Mouse (Mus musculus) forebrain, embryonic 14.5 days (tissue): ENCODE measurements at regions not wholly inside any gene's neighbourhood (a gene's known extent, or its start where the extent isn't known, plus 50 kb on each side); places are given as distances from the start of the nearest gene placed in this dataset.

Experiments used
- ATAC-seq: fragments of 200-750 bp; cut with Nextera tagmentation; 2 replicates; pipeline ENCODE4 v1.8.0; 2017; ENCODE audit warnings: mild to moderate bottlenecking, moderate library complexity
- DNase-seq: peaks from one replicate; pipeline ENCODE4 v3.0.0-alpha.2; 2015; ENCODE audit warnings: low spot score
- H3K27ac ChIP-seq: fragments of 300-500 bp; sonication (generic); 2 replicates; pipeline ENCODE4 v1.5.1; 2014; ENCODE audit warnings: low read depth, mild to moderate bottlenecking, control low read depth, low read length, moderate library complexity
- H3K27me3 ChIP-seq: fragments of 300-500 bp; sonication (generic); replicated peaks from 2 replicates; pipeline ENCODE4 v1.6.1; 2014; ENCODE audit warnings: low read length, control low read depth, mixed read lengths; ENCODE audit not compliant: control insufficient read depth, insufficient read depth
- H3K36me3 ChIP-seq: fragments of 300-500 bp; sonication (generic); 2 replicates; pipeline ENCODE4 v1.6.1; 2014; ENCODE audit warnings: low read length, control low read depth; ENCODE audit not compliant: control insufficient read depth, insufficient read depth
- H3K4me1 ChIP-seq: fragments of 300-500 bp; sonication (generic); 2 replicates; pipeline ENCODE4 v1.6.1; 2014; ENCODE audit warnings: antibody characterized with exemption, low read length, control low read depth; ENCODE audit not compliant: control insufficient read depth, insufficient read depth
- H3K4me2 ChIP-seq: fragments of 300-500 bp; sonication (generic); 2 replicates; pipeline ENCODE4 v1.6.1; 2014; ENCODE audit warnings: mild to moderate bottlenecking, control low read depth, low read length
- H3K4me3 ChIP-seq: fragments of 300-500 bp; sonication (generic); 2 replicates; pipeline ENCODE4 v1.5.1; 2014; ENCODE audit warnings: low read depth, low read length, control low read depth
- H3K9ac ChIP-seq: fragments of 300-500 bp; sonication (generic); 2 replicates; pipeline ENCODE4 v1.6.1; 2014; ENCODE audit warnings: mild to moderate bottlenecking, low read length, control low read depth, moderate library complexity
- H3K9me3 ChIP-seq: fragments of 300-500 bp; sonication (generic); replicated peaks from 2 replicates; pipeline ENCODE4 v1.6.1; 2016; ENCODE audit warnings: low read length, control low read depth, mixed read lengths; ENCODE audit not compliant: control insufficient read depth
- WGBS: fragments of 180-500 bp; shearing (Covaris S2); extraction: QIAGEN DNeasy Blood & Tissue Kit; methylation state at CpG from one replicate; pipeline ENCODE4 v1.1.7; 2014; 5-methylcytosine and 5-hydroxymethylcytosine counted together

DNA sequence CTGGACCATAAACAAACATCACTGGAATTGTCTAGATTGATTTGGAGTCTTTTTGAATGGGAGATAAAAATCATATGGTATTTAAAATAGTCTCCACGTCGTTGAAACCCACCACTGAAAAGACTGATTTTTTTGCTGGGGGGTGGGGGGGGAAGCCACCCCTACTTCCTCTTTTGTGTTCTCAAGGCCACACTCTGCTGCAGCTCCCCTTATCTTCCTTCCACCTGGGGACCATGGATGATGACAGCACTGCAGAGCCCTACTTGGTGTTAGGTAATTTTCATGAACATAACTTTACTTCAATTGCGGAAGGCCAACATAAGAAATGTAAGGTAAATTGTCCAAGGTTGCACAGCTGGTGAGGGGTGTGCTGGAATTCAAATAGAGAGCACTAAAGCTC lies 232.4 kb upstream of the Vrk2 start:
- no peak for ATAC-seq
- WGBS, result 89% methylated on average over 3 of the region's 3 CpGs
- Histone ChIP-seq H3K4me3 (no peak overlapping the region), H3K9ac (no peak overlapping the region), H3K4me1 (no peaks in the 10 kb centered on the region), H3K36me3 (no peaks in the 10 kb centered on the region), H3K27ac (no peak overlapping the region), H3K27me3 (no peaks in the 10 kb centered on the region), H3K9me3 (no peaks in the 10 kb centered on the region), H3K4me2 (no peak overlapping the region)
- no peak for DNase-seq

GRCm38 (mm10) chr11:26824080-26824727 lies 230.4 kb upstream of the Vrk2 start:
- Histone ChIP-seq H3K9ac (no peak overlapping the region), H3K4me2 (no peak overlapping the region), H3K36me3 (no peaks in the 10 kb centered on the region), H3K27me3 (no peaks in the 10 kb centered on the region), H3K4me3 (no peak overlapping the region), H3K9me3 (no peaks in the 10 kb centered on the region), H3K27ac (no peak overlapping the region; the same call in 1 of the 2 replicates), H3K4me1 (no peaks in the 10 kb centered on the region)
- DNase-seq, result peak; percentile 25
- peak; percentile 32; the same call in 1 of the 2 replicates for ATAC-seq
- 70% methylated on average over 8 of the region's 8 CpGs for WGBS

DNA sequence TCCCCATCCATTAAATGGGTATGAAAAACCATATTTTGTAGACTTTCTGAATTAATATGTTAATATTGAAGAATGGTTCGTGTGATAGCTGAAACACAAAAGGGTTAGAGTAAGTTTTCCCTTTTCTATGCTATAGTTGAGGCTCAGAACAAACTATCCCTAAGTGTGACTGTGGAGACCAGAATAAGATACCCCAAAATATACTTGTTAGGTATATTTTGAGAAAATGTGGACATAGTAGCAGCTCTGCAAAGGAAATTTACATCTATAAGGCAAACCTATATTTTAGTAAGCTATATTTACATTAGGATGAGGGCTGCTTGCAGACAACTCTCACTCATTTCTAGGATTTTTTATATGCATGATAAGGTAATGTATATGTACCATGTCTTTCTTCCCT lies 227.3 kb upstream of the Vrk2 start:
- DNase-seq (no peak), ATAC-seq (no peak)
- Histone ChIP-seq H3K9ac (no peak overlapping the region), H3K4me2 (no peak overlapping the region), H3K4me3 (no peak overlapping the region), H3K27ac (no peak overlapping the region), H3K36me3 (no peaks in the 10 kb centered on the region), H3K4me1 (no peaks in the 10 kb centered on the region), H3K9me3 (no peaks in the 10 kb centered on the region), H3K27me3 (no peaks in the 10 kb centered on the region)
- WGBS, result 74% methylated on average over 1 of the region's 1 CpGs

DNA sequence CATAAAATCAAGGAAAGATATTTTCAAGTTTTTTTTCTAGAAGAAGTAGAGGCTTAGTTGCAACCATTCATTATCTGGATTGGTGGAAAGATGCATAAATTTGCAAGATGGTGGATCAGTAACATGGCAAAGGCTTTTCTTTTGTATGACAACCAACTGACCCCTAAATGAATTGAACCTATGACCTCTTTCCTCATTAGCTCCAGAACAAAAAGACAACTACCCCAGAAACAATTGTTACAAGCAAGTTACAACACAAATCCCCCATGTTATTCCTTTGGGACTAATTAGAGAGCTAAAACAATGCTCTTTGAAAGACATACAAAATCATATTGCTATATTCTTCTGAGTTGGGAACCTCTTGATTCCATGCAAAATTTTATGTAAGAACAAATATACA lies 223.5 kb upstream of the Vrk2 start:
- Histone ChIP-seq H3K9ac (no peak overlapping the region), H3K9me3 (no peaks in the 10 kb centered on the region), H3K4me3 (no peak overlapping the region), H3K27ac (no peak overlapping the region), H3K4me2 (no peak overlapping the region), H3K36me3 (no peaks in the 10 kb centered on the region), H3K4me1 (no peaks in the 10 kb centered on the region), H3K27me3 (no peaks in the 10 kb centered on the region)
- DNase-seq (no peak), ATAC-seq (no peak)

- DNase-seq (peak; percentile 69), ATAC-seq (peak; percentile 79; the same call in 1 of the 2 replicates)
- Histone ChIP-seq H3K27ac (peak overlapping the region; percentile 3; the same call in 1 of the 2 replicates), H3K9ac (no peak overlapping the region), H3K9me3 (no peaks in the 10 kb centered on the region), H3K36me3 (no peaks in the 10 kb centered on the region), H3K4me1 (no peaks in the 10 kb centered on the region), H3K4me2 (peak overlapping the region; percentile 6; the same call in 1 of the 2 replicates), H3K4me3 (no peak overlapping the region), H3K27me3 (no peaks in the 10 kb centered on the region)
- 59% methylated on average over 8 of the region's 8 CpGs for WGBS
These were observed 221.3 kb upstream of the Vrk2 start for GRCm38 (mm10) chr11:26815104-26815503.

DNA sequence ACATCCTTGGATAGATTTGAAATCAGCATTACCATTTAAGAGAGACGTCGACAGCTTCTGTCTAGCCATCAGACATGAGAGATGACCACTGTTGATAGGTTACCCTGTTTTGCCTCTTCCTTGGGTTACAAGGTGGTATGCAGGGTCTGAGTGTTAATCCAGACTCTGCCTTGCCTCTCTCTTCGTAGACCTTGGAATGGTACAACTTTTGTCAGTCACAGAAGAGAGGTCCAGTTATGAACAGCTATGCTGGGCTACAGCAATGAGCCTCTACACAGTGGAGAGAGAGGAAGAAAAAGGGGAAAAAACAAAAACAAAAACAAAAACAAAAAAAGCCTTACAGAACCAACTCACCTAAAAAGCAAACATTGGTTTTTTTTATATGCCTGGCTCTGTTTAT lies 220.8 kb upstream of the Vrk2 start:
- no peak for ATAC-seq
- Histone ChIP-seq H3K4me3 (no peak overlapping the region), H3K4me2 (no peak overlapping the region), H3K27me3 (no peaks in the 10 kb centered on the region), H3K4me1 (no peaks in the 10 kb centered on the region), H3K27ac (no peak overlapping the region), H3K36me3 (no peaks in the 10 kb centered on the region), H3K9ac (no peak overlapping the region), H3K9me3 (no peaks in the 10 kb centered on the region)
- 90% methylated on average over 3 of the region's 3 CpGs for WGBS
- no peak for DNase-seq

DNA sequence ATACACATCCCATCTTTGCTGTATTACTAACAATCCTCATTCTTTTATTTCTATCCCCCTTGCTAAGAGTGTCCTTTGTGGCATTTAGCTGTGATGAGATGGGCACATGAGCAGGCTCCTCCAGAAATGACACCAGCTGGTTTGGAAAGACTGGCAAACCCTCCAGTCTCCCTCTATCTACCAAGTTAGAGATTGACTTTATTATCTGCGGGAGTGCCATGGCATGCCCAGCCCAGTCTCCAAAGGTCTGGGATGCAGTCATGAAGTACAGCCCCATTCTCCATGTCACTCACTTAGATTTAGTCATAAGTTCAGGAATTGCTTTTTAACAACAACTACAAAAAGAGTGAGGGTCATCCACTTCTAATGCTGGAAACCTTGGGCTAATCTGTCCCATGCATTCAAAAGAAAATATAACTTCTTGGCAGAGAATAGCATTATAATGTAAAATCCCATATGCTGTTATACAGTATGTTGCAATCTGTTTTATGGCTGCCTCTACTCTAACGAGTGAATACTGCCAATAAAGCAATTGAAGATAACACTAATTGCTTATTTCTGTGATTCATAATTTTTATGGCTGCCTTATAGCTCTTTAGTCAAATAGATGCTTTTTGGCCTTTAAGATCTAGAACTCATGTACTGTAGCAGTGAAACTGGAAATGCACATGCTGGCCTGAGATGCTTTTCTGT lies 208.6 kb upstream of the Vrk2 start:
- Histone ChIP-seq H3K4me2 (no peak overlapping the region), H3K4me1 (peaks cover 13% of the 10 kb centered on the region), H3K27me3 (no peaks in the 10 kb centered on the region), H3K4me3 (no peak overlapping the region), H3K9ac (no peak overlapping the region), H3K9me3 (no peaks in the 10 kb centered on the region), H3K36me3 (no peaks in the 10 kb centered on the region), H3K27ac (no peak overlapping the region; the same call in 1 of the 2 replicates)
- ATAC-seq (peak; percentile 51; the same call in 1 of the 2 replicates), DNase-seq (peak; percentile 68)
- WGBS, result 70% methylated on average over 2 of the region's 2 CpGs

DNA sequence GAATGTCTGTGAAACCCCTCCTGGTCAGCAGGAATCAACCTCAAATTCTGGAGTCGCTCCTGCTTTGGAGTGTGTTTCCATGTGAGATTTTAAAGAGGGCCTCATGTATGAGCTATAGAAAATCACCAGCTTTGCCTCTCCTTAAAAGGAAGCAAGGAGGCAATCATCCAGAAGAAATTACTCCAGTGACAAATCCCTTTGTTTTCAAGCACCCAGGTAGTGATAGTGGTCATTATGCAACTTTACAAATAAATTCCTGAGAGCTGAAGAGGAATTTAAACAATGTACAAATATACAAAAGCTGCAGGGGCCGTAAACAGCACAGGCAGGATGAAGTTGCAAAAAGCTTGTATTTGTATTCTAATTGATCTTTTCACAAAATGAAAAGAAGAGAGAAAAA lies 206.5 kb upstream of the Vrk2 start:
- H3K4me2 ChIP-seq, result no peak overlapping the region
- H3K27ac ChIP-seq, result no peak overlapping the region
- no peaks in the 10 kb centered on the region for H3K27me3 ChIP-seq
- DNase-seq (no peak), ATAC-seq (no peak)
- H3K9ac ChIP-seq, result no peak overlapping the region
- H3K36me3 ChIP-seq, result no peaks in the 10 kb centered on the region
- peaks cover 7% of the 10 kb centered on the region for H3K4me1 ChIP-seq
- no peaks in the 10 kb centered on the region for H3K9me3 ChIP-seq
- no peak overlapping the region for H3K4me3 ChIP-seq
- 12% methylated on average over 2 of the region's 2 CpGs for WGBS

GRCm38 (mm10) chr11:26794629-26794966 lies 200.8 kb upstream of the Vrk2 start:
- Histone ChIP-seq H3K4me3 (no peak overlapping the region), H3K27ac (no peak overlapping the region; the same call in 1 of the 2 replicates), H3K9me3 (no peaks in the 10 kb centered on the region), H3K9ac (no peak overlapping the region), H3K36me3 (no peaks in the 10 kb centered on the region), H3K27me3 (no peaks in the 10 kb centered on the region), H3K4me1 (no peaks in the 10 kb centered on the region), H3K4me2 (no peak overlapping the region)
- WGBS, result 71% methylated on average over 3 of the region's 3 CpGs
- ATAC-seq, result 0 out of 2 replicates have a peak, but pooled peaks have one; percentile 5
- DNase-seq, result no peak
